Mouse (Mus musculus) kidney, embryonic 16.5 days (tissue): ENCODE measurements around the gene Fabp1. TPM values are rescaled to one million over a fixed set of nuclear protein-coding genes. Genes with fewer than 3 reads are reported as not detected.

Source experiments
- ATAC-seq: fragments of 200-750 bp; cut with Nextera tagmentation; 2 replicates; pipeline ENCODE4 v1.8.0; 2017; ENCODE audit warnings: moderate TSS enrichment; ENCODE audit not compliant: low FRiP score, low TSS enrichment
- H3K27ac ChIP-seq: fragments of 300-500 bp; sonication (generic); 2 replicates; pipeline ENCODE4 v1.5.1; 2014; ENCODE audit warnings: low read length
- H3K27me3 ChIP-seq: fragments of 300-500 bp; sonication (generic); 2 replicates; pipeline ENCODE4 v1.6.1; 2014; ENCODE audit warnings: low read length, control low read depth, mixed read lengths; ENCODE audit not compliant: insufficient read depth
- H3K36me3 ChIP-seq: fragments of 300-500 bp; sonication (generic); 2 replicates; pipeline ENCODE4 v1.6.1; 2014; ENCODE audit warnings: low read length, control low read depth, mixed read lengths; ENCODE audit not compliant: insufficient read depth
- H3K4me1 ChIP-seq: fragments of 300-500 bp; sonication (generic); 2 replicates; pipeline ENCODE4 v1.6.1; 2014; ENCODE audit warnings: low read length, control low read depth, mixed read lengths; ENCODE audit not compliant: insufficient read depth
- H3K4me2 ChIP-seq: fragments of 300-500 bp; sonication (generic); replicated peaks from 2 replicates; pipeline ENCODE4 v1.6.1; 2014; ENCODE audit warnings: low read depth, low read length
- H3K4me3 ChIP-seq: fragments of 300-500 bp; sonication (generic); 2 replicates; pipeline ENCODE4 v1.5.1; 2014; ENCODE audit warnings: mild to moderate bottlenecking, low read length
- H3K9ac ChIP-seq: fragments of 300-500 bp; sonication (generic); replicated peaks from 2 replicates; pipeline ENCODE4 v1.6.1; 2014; ENCODE audit warnings: low read length
- H3K9me3 ChIP-seq: fragments of 300-500 bp; sonication (generic); 2 replicates; pipeline ENCODE4 v1.6.1; 2016; ENCODE audit warnings: low read length, control low read depth
- WGBS: fragments of 180-500 bp; shearing (Covaris S2); extraction: QIAGEN DNeasy Blood & Tissue Kit; methylation state at CpG from one replicate; pipeline ENCODE4 v1.1.7; 2014; 5-methylcytosine and 5-hydroxymethylcytosine counted together
- polyA plus RNA-seq: library from polyadenylated mRNA; unstranded; fragments of >200 nt; fragmentation: Nextera tagmentation; extraction: Ambion mirVana; gene quantifications from 2 replicates; pipeline ENCODE4 v1.2.1, GENCODE M21; 2015

The Fabp1 gene
- polyA plus RNA-seq, 1 experiment from 2014 or later: 2.7 TPM

DNA sequence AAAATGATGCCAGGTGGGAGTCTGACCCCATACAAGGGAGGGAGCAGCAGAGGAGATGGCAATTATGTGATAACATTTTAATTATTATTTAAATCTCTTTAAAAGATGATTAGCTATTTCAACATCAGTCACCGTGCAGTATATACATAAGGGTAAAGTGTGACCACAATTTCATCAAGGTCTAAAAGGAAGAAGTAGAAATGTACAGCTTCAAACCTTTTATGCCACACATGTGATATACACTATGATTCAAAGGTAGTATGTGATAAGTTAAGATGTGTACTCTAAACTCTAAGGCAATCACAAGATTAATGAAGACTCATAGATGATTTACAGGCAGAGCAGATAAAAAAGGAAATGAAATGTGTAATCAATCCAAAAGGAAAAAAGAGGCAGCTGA lies 19.0 kb upstream of the Fabp1 start:
- no peak overlapping the region for H3K4me2 ChIP-seq
- H3K27ac ChIP-seq: no peak overlapping the region
- H3K4me1 ChIP-seq: no peaks in the 10 kb centered on the region
- H3K27me3 ChIP-seq: no peaks in the 10 kb centered on the region
- no peak overlapping the region for H3K9ac ChIP-seq
- H3K9me3 ChIP-seq: no peaks in the 10 kb centered on the region
- H3K36me3 ChIP-seq: no peaks in the 10 kb centered on the region
- 87% methylated on average over 1 of the region's 1 CpGs for WGBS
- ATAC-seq: no peak
- no peak overlapping the region for H3K4me3 ChIP-seq

DNA sequence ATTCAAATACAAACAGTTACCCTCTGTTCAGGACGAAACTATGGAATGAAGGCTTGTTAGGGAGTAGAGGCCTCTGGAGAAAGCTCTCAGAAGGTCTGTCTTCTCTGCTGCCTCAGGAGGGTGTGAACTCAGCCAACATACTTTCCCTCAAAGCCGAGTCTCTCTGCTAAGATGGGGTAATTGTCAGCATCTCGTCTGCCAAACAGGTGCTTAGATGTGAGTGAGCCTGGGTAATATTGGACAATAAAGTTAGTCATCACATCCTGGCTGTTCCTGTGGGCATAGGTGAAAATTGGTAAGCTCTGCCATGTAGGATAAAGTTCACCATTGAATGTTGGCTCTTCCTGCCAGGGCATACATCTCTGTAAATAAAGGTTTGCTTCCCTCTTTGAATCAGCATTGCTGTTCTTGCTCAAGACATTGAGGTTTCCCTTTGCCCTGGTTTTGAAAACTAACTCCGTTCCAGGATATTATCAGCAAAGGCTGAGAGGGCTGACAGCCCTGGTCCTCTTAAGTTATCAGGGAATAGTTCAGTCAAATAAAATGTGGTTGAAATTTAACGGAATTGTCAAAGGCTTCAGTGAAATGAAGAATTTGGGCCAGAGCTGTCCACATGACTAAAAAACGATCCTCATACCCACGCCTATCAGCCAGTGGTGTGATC lies 14.6 kb upstream of the Fabp1 start:
- no peak for ATAC-seq
- H3K9me3 ChIP-seq: no peaks in the 10 kb centered on the region
- 80% methylated on average over 7 of the region's 7 CpGs for WGBS
- H3K4me1 ChIP-seq: no peaks in the 10 kb centered on the region
- H3K36me3 ChIP-seq: no peaks in the 10 kb centered on the region
- no peak overlapping the region for H3K4me3 ChIP-seq
- no peaks in the 10 kb centered on the region for H3K27me3 ChIP-seq
- no peak overlapping the region for H3K9ac ChIP-seq
- no peak overlapping the region for H3K4me2 ChIP-seq
- no peak overlapping the region for H3K27ac ChIP-seq

DNA sequence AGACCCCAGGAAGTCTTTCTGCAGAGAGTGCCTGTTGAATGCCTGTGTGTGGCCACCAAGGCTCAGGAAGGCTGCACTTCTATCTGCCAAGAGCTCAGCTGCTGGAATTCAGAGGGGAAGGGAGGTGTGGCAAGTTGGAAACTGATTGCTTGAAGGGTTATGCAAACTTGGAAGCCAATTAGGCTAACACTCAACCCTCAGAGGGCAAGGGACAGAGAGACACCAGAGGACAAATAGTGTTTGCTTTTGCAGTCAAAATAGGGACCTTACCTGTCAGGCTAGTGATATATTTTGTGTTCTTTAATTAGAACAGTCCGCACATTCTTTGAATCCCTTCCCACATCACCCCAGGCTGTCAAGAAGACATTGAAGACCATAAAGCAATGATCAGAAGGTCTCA lies 10.0 kb upstream of the Fabp1 start:
- Histone ChIP-seq H3K36me3 (no peaks in the 10 kb centered on the region), H3K27ac (no peak overlapping the region)
- 11% methylated on average over 1 of the region's 1 CpGs for WGBS

GRCm38 (mm10) chr6:71190501-71190900 lies 9.1 kb upstream of the Fabp1 start:
- H3K9ac ChIP-seq: no peak overlapping the region
- no peak overlapping the region for H3K27ac ChIP-seq
- H3K9me3 ChIP-seq: no peaks in the 10 kb centered on the region
- H3K36me3 ChIP-seq: no peaks in the 10 kb centered on the region
- no peaks in the 10 kb centered on the region for H3K4me1 ChIP-seq
- H3K27me3 ChIP-seq: no peaks in the 10 kb centered on the region
- no peak overlapping the region for H3K4me3 ChIP-seq
- ATAC-seq: no peak
- H3K4me2 ChIP-seq: no peak overlapping the region
- WGBS: 85% methylated on average over 2 of the region's 2 CpGs

More for the DNA sequence above, 10.0 kb upstream of the Fabp1 start:
- Histone ChIP-seq H3K4me2 (no peak overlapping the region), H3K27me3 (no peaks in the 10 kb centered on the region), H3K9ac (no peak overlapping the region), H3K9me3 (no peaks in the 10 kb centered on the region), H3K4me1 (no peaks in the 10 kb centered on the region), H3K4me3 (no peak overlapping the region)
- no peak for ATAC-seq

DNA sequence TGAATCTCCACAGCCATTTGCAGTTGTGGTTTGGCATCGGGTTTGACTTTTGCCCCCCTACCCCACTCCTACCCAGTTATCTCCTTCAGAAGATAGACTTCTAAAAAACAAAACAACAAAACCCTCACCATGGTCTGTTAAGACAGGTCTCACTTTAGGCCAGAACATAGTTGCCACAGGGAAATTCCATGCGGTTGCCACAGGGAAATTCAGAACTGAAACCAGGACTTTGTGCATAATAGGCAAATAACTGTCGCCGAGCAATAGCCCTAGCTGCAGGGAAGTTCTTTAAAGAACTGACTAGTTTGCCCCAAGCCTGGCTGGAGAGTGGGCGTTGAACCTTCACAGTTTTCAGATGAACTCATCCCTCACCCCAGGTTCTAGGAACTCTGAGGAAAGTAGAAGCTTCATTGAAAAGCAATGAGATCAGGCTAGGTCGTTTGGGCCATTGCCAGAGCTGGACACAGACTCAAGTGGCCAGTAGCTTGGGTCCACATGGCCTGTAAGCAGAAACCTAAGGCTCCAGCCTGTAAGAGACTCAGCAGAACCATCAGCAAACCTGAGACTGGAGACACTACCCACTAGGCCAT lies 6.4 kb upstream of the Fabp1 start:
- H3K27me3 ChIP-seq: no peaks in the 10 kb centered on the region
- WGBS: 78% methylated on average over 6 of the region's 6 CpGs
- H3K9ac ChIP-seq: no peak overlapping the region
- H3K4me1 ChIP-seq: no peaks in the 10 kb centered on the region
- no peak overlapping the region for H3K4me2 ChIP-seq
- no peak overlapping the region for H3K4me3 ChIP-seq
- no peaks in the 10 kb centered on the region for H3K9me3 ChIP-seq
- H3K27ac ChIP-seq: no peak overlapping the region
- ATAC-seq: no peak
- H3K36me3 ChIP-seq: no peaks in the 10 kb centered on the region

DNA sequence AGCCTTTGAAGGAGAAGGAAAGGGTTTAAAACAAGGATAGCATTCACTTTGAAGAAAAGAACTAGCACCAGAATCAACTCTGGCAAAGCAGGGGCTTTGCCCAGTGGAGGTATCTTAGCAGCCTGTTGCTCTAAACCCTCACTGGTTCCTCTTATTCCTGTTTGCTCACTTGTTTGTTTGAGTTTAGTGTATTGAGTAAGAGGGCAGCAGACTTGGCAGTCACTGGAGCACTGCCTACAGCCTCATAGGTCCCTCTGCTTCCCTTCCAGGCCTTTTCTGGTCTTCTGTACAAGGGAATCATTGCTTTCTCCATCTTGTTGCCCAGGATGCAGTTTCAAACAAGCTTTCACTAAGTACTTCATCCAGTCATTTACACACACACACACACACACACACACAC lies 3.5 kb upstream of the Fabp1 start:
- no peak for ATAC-seq
- H3K27me3 ChIP-seq: no peaks in the 10 kb centered on the region
- H3K4me1 ChIP-seq: no peaks in the 10 kb centered on the region

DNA sequence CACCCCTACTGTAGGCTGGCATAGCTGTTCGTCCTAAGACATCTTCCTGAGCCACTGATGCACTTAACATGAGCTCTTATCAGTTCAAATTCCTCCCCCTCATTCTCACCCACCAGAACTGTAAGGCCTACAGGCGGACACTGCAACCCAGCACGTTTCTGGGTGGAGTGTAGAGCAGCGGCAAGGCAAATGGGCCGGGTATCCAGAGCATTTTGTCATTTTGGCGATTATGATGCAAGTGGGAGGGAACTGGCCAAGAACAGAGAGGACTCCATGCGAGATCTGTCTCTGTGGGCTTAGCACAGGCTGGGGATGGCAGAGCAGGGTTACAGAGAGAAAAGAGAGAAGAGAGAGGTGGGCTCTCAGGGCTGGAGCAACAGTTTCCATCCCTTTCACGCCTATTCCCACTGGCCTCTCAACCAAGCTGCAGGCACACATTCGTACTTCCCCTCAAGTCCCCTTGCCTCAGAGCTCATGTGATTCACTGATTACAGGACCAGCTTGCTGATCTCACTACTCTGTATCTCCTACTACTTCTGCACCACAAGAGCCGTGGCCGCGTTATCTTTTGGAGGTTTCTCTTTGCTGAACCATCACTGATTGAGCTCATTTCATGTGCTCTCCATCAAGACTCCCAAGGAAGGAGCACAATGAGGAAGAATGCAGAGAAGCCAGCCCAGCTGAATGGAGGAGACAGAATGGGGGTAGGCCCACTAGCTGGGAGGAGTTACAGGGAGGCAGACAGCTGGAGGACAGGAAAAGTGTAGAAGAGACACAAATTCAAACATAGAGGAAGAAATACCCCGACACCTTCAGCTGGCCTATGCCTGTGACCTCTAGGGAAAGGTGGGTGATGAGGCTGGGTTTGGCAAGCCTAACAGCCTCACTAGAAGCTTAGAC lies 1.7 kb upstream of the Fabp1 start:
- 81% methylated on average over 13 of the region's 13 CpGs for WGBS
- H3K27me3 ChIP-seq: no peaks in the 10 kb centered on the region
- H3K9ac ChIP-seq: no peak overlapping the region
- no peaks in the 10 kb centered on the region for H3K4me1 ChIP-seq
- H3K9me3 ChIP-seq: no peaks in the 10 kb centered on the region
- H3K36me3 ChIP-seq: no peaks in the 10 kb centered on the region
- no peak overlapping the region for H3K4me2 ChIP-seq
- H3K4me3 ChIP-seq: no peak overlapping the region
- no peak for ATAC-seq
- no peak overlapping the region for H3K27ac ChIP-seq

More for the DNA sequence above, 3.5 kb upstream of the Fabp1 start:
- Histone ChIP-seq H3K4me2 (no peak overlapping the region), H3K4me3 (no peak overlapping the region), H3K9me3 (no peaks in the 10 kb centered on the region), H3K36me3 (no peaks in the 10 kb centered on the region), H3K27ac (no peak overlapping the region), H3K9ac (no peak overlapping the region)

DNA sequence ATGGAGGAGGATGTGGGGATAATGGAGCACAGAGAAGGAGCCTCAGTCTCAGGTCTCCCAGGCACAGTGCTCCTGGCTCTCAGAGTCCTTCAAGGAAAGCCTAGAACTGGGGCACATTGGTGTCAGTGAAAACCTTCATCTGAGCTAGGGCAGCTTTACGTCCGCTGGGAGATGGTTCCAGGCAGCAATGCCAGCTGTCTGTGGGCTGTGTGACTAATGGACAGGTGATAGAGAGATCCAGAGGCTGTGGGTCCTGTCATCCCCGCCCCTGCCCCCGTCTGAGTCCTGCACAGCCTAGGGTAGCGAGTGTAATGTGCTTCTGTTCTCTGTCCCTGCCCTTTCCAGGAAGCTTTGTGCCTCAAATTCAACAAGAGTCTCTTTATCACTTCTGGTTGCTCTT lies 2.3 kb downstream of the Fabp1 start:
- H3K9ac ChIP-seq: no peak overlapping the region
- H3K4me1 ChIP-seq: no peaks in the 10 kb centered on the region
- H3K4me2 ChIP-seq: no peak overlapping the region
- no peaks in the 10 kb centered on the region for H3K36me3 ChIP-seq
- 48% methylated on average over 5 of the region's 5 CpGs for WGBS
- no peak for ATAC-seq
- H3K27me3 ChIP-seq: no peaks in the 10 kb centered on the region
- no peak overlapping the region for H3K4me3 ChIP-seq
- no peak overlapping the region for H3K27ac ChIP-seq
- no peaks in the 10 kb centered on the region for H3K9me3 ChIP-seq

DNA sequence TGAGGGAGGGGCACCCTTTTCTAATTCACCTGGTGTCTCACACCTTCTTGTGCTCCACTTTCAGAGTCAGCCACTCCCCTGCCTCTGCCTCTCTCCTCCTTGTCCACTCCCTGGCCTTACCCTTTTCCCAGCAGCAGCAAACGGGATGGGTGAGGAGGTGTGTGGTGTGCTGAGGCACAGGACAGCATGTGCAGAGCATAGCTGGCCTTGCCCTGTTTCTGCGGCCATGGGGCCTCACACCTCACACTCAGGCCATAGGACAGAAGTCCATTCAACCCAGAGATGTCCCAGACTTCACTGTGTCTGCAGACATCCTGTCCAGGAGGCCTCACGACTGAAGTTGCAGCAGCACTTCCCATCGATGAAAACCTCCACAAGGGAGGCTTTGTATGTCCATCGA lies 4.0 kb downstream of the Fabp1 start:
- Histone ChIP-seq H3K9ac (no peak overlapping the region), H3K4me1 (no peaks in the 10 kb centered on the region), H3K27ac (no peak overlapping the region), H3K9me3 (no peaks in the 10 kb centered on the region), H3K4me3 (no peak overlapping the region), H3K36me3 (no peaks in the 10 kb centered on the region), H3K27me3 (no peaks in the 10 kb centered on the region), H3K4me2 (no peak overlapping the region)
- WGBS: 76% methylated on average over 5 of the region's 5 CpGs
- ATAC-seq: no peak

- H3K4me2 ChIP-seq: no peak overlapping the region
- ATAC-seq: no peak
- no peaks in the 10 kb centered on the region for H3K4me1 ChIP-seq
- no peaks in the 10 kb centered on the region for H3K9me3 ChIP-seq
- H3K27me3 ChIP-seq: no peaks in the 10 kb centered on the region
- no peak overlapping the region for H3K27ac ChIP-seq
- H3K4me3 ChIP-seq: no peak overlapping the region
- no peaks in the 10 kb centered on the region for H3K36me3 ChIP-seq
- H3K9ac ChIP-seq: no peak overlapping the region
- 75% methylated on average over 8 of the region's 8 CpGs for WGBS
These were observed 4.5 kb downstream of the Fabp1 start for GRCm38 (mm10) chr6:71204166-71204565.
